Mouse (Mus musculus) erythroblast, embryonic 14.5 days (primary cell): ENCODE measurements around the gene B4galnt4. TPM values are rescaled to one million over a fixed set of nuclear protein-coding genes. Genes with fewer than 3 reads are reported as not detected.
"Not testable (repeated sequence)": the region's sequence is repeated elsewhere in the genome, so short reads cannot be mapped to it uniquely, and the experiment has no call there.

ENCODE experiments used
- H3K27me3 ChIP-seq: 2 replicates; pipeline ENCODE4 v1.6.1; 2012; ENCODE audit warnings: inconsistent platforms; ENCODE audit not compliant: control insufficient read depth
- H3K36me3 ChIP-seq: 2 replicates; pipeline ENCODE4 v1.6.1; 2012; ENCODE audit warnings: mild to moderate bottlenecking, inconsistent platforms; ENCODE audit not compliant: control insufficient read depth
- H3K4me1 ChIP-seq: 2 replicates; pipeline ENCODE4 v1.6.1; 2012; ENCODE audit warnings: inconsistent platforms; ENCODE audit not compliant: control insufficient read depth
- H3K4me3 ChIP-seq: replicated peaks from 2 replicates; pipeline ENCODE3; 2012; ENCODE audit warnings: moderate library complexity, mild to moderate bottlenecking, inconsistent platforms
- H3K9me3 ChIP-seq: 2 replicates; pipeline ENCODE4 v1.6.1; 2012; ENCODE audit warnings: low read length, inconsistent platforms, mixed read lengths; ENCODE audit not compliant: control insufficient read depth
- GATA1 ChIP-seq: IDR thresholded peaks from 2 replicates; pipeline ENCODE4 v1.6.1; 2012; ENCODE audit warnings: low read length, inconsistent platforms, mixed read lengths
- TAL1 ChIP-seq: IDR thresholded peaks from 3 replicates; pipeline ENCODE4 v1.6.1; 2012; ENCODE audit warnings: low read length, inconsistent platforms, mixed read lengths
- polyA plus RNA-seq: library from polyadenylated mRNA; stranded (reverse); fragments of >175 nt; gene quantifications from 2 replicates; pipeline ENCODE4 v1.2.3, GENCODE M21; 2012

Gene B4galnt4
- polyA plus RNA-seq, 1 experiment, result 0.03 TPM

- Histone ChIP-seq H3K4me3 (no peak overlapping the region), H3K4me1 (peaks cover 7% of the 10 kb centered on the region), H3K27me3 (no peaks in the 10 kb centered on the region), H3K9me3 (no peaks in the 10 kb centered on the region), H3K36me3 (no peaks in the 10 kb centered on the region)
- TF ChIP-seq GATA1, result no peak
- TF ChIP-seq TAL1, result no peak
Observed at GRCm38 (mm10) chr7:141026097-141026739, 34.7 kb upstream of the B4galnt4 start.

DNA sequence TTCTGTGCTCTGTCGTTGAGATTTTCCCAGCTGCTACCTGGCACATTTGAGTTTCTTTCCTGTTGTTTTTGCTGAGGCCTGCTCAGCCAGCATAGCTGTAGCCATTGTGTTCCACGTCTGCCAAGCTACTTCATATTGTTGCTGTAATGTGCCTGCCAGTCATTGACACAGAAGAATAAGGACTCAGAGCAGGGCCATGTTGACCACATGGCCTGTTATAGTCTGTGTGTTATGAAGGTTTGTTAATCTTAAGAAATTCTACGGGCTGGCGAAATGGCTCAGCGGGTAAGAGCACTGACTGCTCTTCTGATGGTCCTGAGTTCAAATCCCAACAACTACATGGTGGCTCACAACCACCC is 34.2 kb upstream of the B4galnt4 start:
- no peak overlapping the region for H3K4me3 ChIP-seq
- H3K36me3 ChIP-seq, result no peaks in the 10 kb centered on the region
- TF ChIP-seq GATA1 (no peak), TAL1 (no peak)
- H3K4me1 ChIP-seq, result peaks cover 3% of the 10 kb centered on the region
- H3K27me3 ChIP-seq, result no peaks in the 10 kb centered on the region
- no peaks in the 10 kb centered on the region for H3K9me3 ChIP-seq

GRCm38 (mm10) chr7:141028831-141029230 is 32.1 kb upstream of the B4galnt4 start, which contains the start of gene Gm17387:
Gene Gm17387, plus strand, starts transcription at chr7:141029131.
- Histone ChIP-seq H3K27me3 (no peaks in the 10 kb centered on the region), H3K36me3 (no peaks in the 10 kb centered on the region), H3K4me3 (no peak within 1 kb of the TSS), H3K9me3 (no peaks in the 10 kb centered on the region), H3K4me1 (peaks cover 14% of the 10 kb centered on the region)
- TF ChIP-seq GATA1, result no peak

DNA sequence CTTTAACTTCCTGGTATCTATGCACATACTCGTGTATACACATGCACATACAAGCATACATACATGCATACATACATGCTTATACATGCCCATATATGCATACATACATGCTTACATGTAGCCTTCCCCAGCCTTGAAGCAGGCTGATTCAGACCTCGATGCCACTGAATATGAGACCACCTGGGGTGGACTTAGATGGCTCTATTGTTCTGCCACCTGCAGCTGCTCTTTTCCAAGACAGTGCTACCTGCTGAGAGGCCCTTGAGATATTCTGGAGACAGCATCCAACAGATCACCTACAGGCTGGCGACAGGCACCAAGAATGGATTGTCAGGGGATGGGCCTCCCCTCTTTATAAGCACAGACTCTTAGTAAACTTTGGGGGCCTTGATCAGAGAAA is 30.5 kb upstream of the B4galnt4 start:
- H3K9me3 ChIP-seq, result no peaks in the 10 kb centered on the region
- no peaks in the 10 kb centered on the region for H3K36me3 ChIP-seq
- TF ChIP-seq GATA1 (no peak), TAL1 (no peak)
- H3K4me1 ChIP-seq, result peaks cover 14% of the 10 kb centered on the region
- no peaks in the 10 kb centered on the region for H3K27me3 ChIP-seq
- H3K4me3 ChIP-seq, result no peak overlapping the region

DNA sequence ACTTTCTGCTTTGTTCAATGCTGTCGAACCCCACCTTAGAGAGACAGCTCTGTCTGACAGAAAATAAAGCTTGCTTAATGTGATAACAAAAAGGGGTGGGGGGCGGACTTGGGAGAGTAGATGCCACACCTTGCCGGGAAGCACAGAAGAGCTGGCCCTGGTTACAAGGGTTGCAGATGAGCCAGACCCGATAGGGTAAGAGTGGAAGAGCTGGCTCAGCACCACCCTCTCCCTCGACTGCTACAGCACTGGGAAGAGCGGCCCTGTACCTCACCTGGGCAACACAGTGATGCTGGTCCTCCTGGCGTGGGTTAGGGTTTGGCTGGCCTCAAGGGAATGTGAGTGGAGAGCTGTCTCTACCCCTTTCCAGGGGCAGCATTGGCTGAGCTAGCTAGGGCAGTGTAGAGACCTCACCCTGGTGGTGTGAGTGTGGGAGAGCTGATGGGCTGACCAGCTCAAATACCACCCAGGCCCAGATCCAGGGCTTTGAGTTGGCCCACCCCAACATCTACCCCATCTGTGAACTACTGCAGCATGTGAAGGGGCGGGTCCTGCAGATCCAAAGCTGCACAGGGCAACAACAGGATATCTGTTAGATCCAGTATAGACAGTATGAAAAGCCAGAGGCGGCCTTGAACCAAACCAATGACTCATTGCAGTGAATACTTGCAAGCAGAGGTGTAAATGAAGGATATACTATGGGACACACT is 28.3 kb upstream of the B4galnt4 start:
- Histone ChIP-seq H3K4me3 (no peak overlapping the region), H3K9me3 (no peaks in the 10 kb centered on the region), H3K4me1 (peaks cover 16% of the 10 kb centered on the region), H3K27me3 (no peaks in the 10 kb centered on the region), H3K36me3 (no peaks in the 10 kb centered on the region)
- TF ChIP-seq GATA1, result no peak
- TF ChIP-seq TAL1, result no peak

GRCm38 (mm10) chr7:141036624-141037023 is 24.3 kb upstream of the B4galnt4 start:
- H3K36me3 ChIP-seq, H3K9me3 ChIP-seq, H3K27me3 ChIP-seq, H3K4me3 ChIP-seq: not testable (repeated sequence)
- H3K4me1 ChIP-seq, result peaks cover 38% of the 10 kb centered on the region

DNA sequence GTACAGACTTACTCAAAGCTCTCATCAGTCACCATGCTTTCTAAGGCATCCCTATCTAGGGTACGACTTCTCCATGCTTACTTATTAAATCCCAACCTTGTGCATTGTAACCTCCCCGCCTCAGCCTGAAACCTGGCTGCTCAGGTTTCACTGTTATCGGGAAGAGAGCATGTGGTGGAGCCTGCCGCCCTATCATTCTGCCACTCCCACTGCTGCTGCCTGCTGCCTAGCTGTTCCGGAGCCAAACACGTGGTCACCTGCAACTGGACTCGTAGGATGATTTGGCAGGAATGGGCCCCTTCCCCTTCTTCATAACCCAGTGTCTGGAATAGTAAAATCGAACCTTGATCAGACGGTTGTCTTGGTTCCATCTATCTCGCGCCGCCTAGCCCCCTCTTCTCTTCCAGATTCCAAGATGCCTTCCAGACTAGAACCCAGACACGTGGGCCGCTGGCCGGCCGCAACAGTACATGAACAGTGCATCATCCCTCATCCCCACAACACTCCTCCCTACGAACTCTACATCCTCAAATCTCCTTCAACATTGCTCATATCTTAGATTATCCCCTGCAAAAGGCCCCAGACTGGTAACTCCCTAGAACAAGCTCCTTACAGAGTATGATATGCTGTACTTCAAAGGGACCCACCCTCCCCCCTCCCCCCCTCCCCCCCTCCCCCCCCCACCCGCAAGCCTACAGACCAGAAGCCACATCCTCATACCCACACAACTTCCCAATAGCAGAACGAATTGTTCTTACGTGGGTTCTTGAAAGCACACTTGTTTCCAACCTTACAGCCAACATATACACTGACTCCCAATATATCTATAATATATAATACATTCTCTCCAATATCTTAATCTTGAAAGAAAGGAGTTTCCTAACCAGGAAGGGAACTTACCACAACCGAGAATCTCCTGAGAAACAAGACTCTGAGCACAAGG is 22.5 kb upstream of the B4galnt4 start:
- Histone ChIP-seq H3K27me3 (no peaks in the 10 kb centered on the region), H3K4me3 (no peak overlapping the region), H3K4me1 (peaks cover 43% of the 10 kb centered on the region), H3K36me3 (no peaks in the 10 kb centered on the region), H3K9me3 (no peaks in the 10 kb centered on the region)
- TF ChIP-seq GATA1 (no peak), TAL1 (no peak)

GRCm38 (mm10) chr7:141039386-141040107 is 21.4 kb upstream of the B4galnt4 start:
- H3K9me3 ChIP-seq, result no peaks in the 10 kb centered on the region
- no peak for TF ChIP-seq TAL1
- no peak for TF ChIP-seq GATA1
- H3K4me1 ChIP-seq, result peaks cover 51% of the 10 kb centered on the region
- H3K36me3 ChIP-seq, result no peaks in the 10 kb centered on the region
- H3K4me3 ChIP-seq, result no peak overlapping the region
- no peaks in the 10 kb centered on the region for H3K27me3 ChIP-seq
